Comparison of ENCODE assay signal across 8 mouse cellular contexts in the genomic region with DNA sequence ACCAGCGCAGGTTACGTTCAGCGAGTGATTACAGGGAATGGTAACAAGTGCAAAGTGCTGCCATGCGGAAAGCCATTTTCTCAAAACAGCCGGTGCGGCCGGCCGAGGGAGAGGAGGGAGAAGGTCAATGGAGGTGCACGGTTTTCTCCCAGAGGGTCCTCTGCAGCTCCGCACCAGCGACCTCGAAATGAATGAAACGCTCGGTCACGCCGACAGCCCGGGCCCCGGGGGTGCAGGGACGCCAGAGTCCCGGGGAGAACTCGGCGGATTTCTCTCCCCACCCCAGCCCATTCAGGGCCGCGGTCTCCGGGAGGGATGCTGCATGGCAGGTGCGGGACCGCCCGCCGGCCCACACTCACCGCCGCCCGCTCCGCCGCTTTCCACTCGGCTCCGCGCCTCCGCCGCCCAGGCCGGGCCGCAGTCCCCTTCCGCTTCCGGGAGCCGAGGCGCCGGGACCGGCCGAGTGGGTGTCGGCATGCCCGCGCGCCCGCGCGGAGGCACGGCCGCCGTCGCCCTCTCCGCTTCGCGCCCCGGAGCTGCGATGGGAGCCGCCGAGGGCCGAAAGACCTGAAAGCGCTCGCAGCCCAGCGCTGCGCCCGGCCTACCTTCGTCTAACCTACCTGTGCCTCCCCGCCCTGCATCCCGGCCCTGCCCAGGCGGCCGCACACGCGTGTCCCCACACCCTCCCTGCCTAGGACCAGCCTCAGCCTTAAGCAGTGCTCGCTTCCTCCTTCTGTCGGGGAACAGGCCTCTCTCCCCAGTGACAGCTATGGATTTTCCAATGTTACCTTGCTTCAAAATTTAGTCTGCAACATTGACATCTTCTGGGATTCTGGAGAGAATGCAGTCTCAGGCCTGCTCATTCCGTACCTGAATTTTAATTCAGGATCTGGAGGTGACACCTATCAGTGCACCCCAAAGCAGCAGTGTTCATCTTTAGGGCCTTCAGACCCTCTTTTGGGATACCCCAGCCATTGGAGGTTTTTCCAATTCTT. TPM values are rescaled to one million over a fixed set of nuclear protein-coding genes. Genes with fewer than 3 reads are reported as not detected.
DNase-seq lines count a peak whose midpoint lies in the region; ATAC-seq and TF ChIP-seq lines count a peak whose summit lies in the region.

Zdhhc21 (minus strand) TSS at position 828 of the 995 bp plus-strand sequence.

- no peaks in the 10 kb centered on the region for H3K36me3 ChIP-seq in hindbrain, embryonic 15.5 days
- H3K36me3 ChIP-seq in macrophage (ENCODE audit: inconsistent target): no peaks in the 10 kb centered on the region

- peak; percentile 92 for ATAC-seq in hindbrain, embryonic 15.5 days (ENCODE audit: low FRiP score, low read depth)

- intact Hi-C loops in left cerebral cortex, adult 2 months (cut with DNase I): loop anchor here (5.0 kb wide), 3 partner anchors 58 to 323 kb away; no protein-coding TSS in a partner anchor

- peak within 1 kb of the TSS; percentile 84 for H3K9ac ChIP-seq in hindbrain, embryonic 15.5 days

- H3K4me1 ChIP-seq in hindbrain, embryonic 15.5 days (replicated peaks): peaks cover 22% of the 10 kb centered on the region

- H3K4me2 ChIP-seq in hindbrain, embryonic 15.5 days: peak within 1 kb of the TSS; percentile 72

- no peaks in the 10 kb centered on the region for H3K27me3 ChIP-seq in hindbrain, embryonic 15.5 days

- no peak for TF ChIP-seq CTCF in left cerebral cortex, adult 2 months (IDR thresholded peaks at IDR 0.05)

- H3K27ac ChIP-seq in hindbrain, embryonic 15.5 days (replicated peaks): peak within 1 kb of the TSS; percentile 92
- H3K27ac ChIP-seq in left cerebral cortex, adult 2 months: peak within 1 kb of the TSS; percentile 98
- peak within 1 kb of the TSS; percentile 24; the same call in 1 of the 2 replicates for H3K27ac ChIP-seq in macrophage

- H3K4me3 ChIP-seq in hindbrain, embryonic 15.5 days: peak within 1 kb of the TSS; percentile 69
- peak within 1 kb of the TSS; percentile 87 for H3K4me3 ChIP-seq in left cerebral cortex, adult 2 months
- peak within 1 kb of the TSS; percentile 80 for H3K4me3 ChIP-seq in macrophage (ENCODE audit: inconsistent target)

- H3K9me3 ChIP-seq in hindbrain, embryonic 15.5 days: no peaks in the 10 kb centered on the region

- peak; percentile 88 for DNase-seq in NIH3T3 (ENCODE audit: low read depth)
- peak; percentile 89 to 90 for DNase-seq in cerebellum, postnatal 10 days
- DNase-seq in frontal cortex, postnatal 36 days (ENCODE audit: low spot score in 2 of 2): peak; percentile 81 to 87
- DNase-seq in left cerebral cortex, adult 2 months (ENCODE audit: extremely low spot score in 1 of 2, low spot score in 2 of 2): peak; percentile 83 to 89
- peak; percentile 55 for DNase-seq in retina, postnatal 7 days (ENCODE audit: low read depth, low spot score)
- DNase-seq in urinary bladder, adult 18-20 months (ENCODE audit: low spot score in 2 of 2): peak; percentile 80 to 92

- under 1% methylated on average over 70 of the region's 82 CpGs for WGBS in hindbrain, embryonic 15.5 days
- 2% methylated on average over 82 of the region's 82 CpGs for WGBS in macrophage (ENCODE audit: missing documents)

- H3K79me2 ChIP-seq in macrophage (ENCODE audit: inconsistent target): peaks cover 48% of the 10 kb centered on the region

RNA-seq across cellular contexts. Expression of gene Zdhhc21, which starts in this region (rescaled TPM):
- 17.0 and 18.7 TPM in 2 replicates for polyA plus RNA-seq in hindbrain, embryonic 15.5 days (2015; fragmentation: Nextera tagmentation; extraction: Ambion mirVana)
- total RNA-seq in left cerebral cortex, adult 2 months (2021): 10 to 100 TPM; 63.4 to 64.4 TPM
- total RNA-seq in macrophage (2018; cell fraction: chromatin; rRNA removed): 100 to 1,000 TPM in 4 of 26 experiments, 10 to 100 TPM in 22; 19.4 to 134 (median 57.9) TPM
- total RNA-seq in macrophage (2018; cell fraction: cytosol; rRNA removed): 10 to 100 TPM; 11.9 to 24.5 (median 15.8) TPM
- total RNA-seq in macrophage (2018; cell fraction: nucleus; rRNA removed): 10 to 100 TPM; 40.8 to 84.9 (median 60.7) TPM
- polyA plus RNA-seq in macrophage (2018): 8.8 to 17.3 TPM (median 9.2 TPM) in 3 replicates

Comparison
In these comparisons a context has a peak if more than half of its experiments do, and no peak if none do; other contexts are left out.
1. Peak in every context shown above with its lines: DNase-seq, ATAC-seq, H3K4me3 ChIP-seq and H3K27ac ChIP-seq.
2. H3K27ac ChIP-seq: peak in every context shown above with its lines; median percentile 98 in left cerebral cortex, adult 2 months; 92 in hindbrain, embryonic 15.5 days; 24 in macrophage.